1 mouse cellular context compared by ENCODE assay signal in the genomic region with DNA sequence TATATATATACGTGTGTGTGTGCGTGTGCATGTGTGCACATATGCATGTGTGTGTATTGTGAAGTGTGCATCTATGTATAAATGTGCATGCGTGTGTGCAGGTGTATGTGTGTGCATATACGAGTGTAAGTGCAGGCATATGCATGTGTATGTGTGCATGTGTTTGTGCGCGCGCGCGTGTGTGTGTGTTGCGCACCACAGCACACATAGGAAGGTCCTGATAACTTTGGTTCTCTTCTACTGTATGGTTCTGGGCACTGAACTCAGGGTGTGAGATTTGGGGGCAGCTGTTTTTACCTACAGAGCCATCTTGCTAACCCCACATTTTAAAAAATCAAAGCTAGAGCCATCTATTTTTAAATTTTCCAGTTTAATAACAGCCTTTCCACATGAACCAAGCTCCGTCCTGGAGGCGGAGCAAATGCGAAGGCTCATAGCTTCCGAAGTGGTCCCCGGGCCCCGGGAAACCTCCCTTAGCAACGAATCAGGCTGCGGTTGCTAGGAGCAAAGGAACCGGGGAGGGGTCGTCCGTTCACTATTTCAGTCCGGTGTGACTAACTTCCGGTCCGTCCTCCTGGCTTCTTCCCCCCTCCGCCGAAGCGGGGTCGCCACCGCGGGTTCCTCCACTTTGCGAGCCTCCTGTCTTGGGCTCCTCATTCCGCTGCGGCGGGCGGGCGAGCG.
TF ChIP-seq lines count a peak whose summit lies in the region.

No protein-coding gene starts in this region.

TF ChIP-seq in CH12.LX, 34 proteins besides CTCF, POLR2A, EP300 and RAD21 (continued from another document):
- no peak for TF ChIP-seq ETS1 (conservative IDR thresholded peaks at IDR 0.05; ENCODE audit: low read depth, low read length)
- no peak for TF ChIP-seq SMC3 (IDR thresholded peaks at IDR 0.05; ENCODE audit: low read depth, low read length)
- TF ChIP-seq MAFK (IDR thresholded peaks at IDR 0.05; ENCODE audit: insufficient replicate concordance, low read length), result no peak
- no peak for TF ChIP-seq CHD2 (IDR thresholded peaks at IDR 0.05; ENCODE audit: low read length)
- peak; percentile 94 for TF ChIP-seq HCFC1 (IDR thresholded peaks at IDR 0.05; ENCODE audit: low read depth, low read length)
- TF ChIP-seq E2F4 (IDR thresholded peaks at IDR 0.05; ENCODE audit: insufficient replicate concordance, low read depth, low read length), result no peak
- no peak for TF ChIP-seq ZKSCAN1 (IDR thresholded peaks at IDR 0.05; ENCODE audit: borderline replicate concordance, low read depth, low read length)
- no peak; the same call in 1 of the 2 replicates for TF ChIP-seq USF2 (conservative IDR thresholded peaks at IDR 0.05; ENCODE audit: low read depth, low read length)
- peak; percentile 49; the same call in 1 of the 2 replicates for TF ChIP-seq IRF4 (IDR thresholded peaks at IDR 0.05; ENCODE audit: low read depth, low read length)
- no peak for TF ChIP-seq ZMIZ1 (IDR thresholded peaks at IDR 0.05; ENCODE audit: low read depth, low read length)
- TF ChIP-seq CHD1 (IDR thresholded peaks at IDR 0.05; ENCODE audit: low read depth, low read length), result no peak
- peak; percentile 80 for TF ChIP-seq MXI1 (IDR thresholded peaks at IDR 0.05; ENCODE audit: low read depth, low read length)
- peak; percentile 87; the same call in 1 of the 2 replicates for TF ChIP-seq MAZ (IDR thresholded peaks at IDR 0.05; ENCODE audit: low read depth, low read length)
- peak; percentile 36; the same call in 1 of the 2 replicates for TF ChIP-seq MEF2A (IDR thresholded peaks at IDR 0.05; ENCODE audit: borderline replicate concordance, low read depth, low read length)
- no peak for TF ChIP-seq POLR2AphosphoS2 (IDR thresholded peaks at IDR 0.05; ENCODE audit: low read depth, low read length)
- TF ChIP-seq PAX5 (IDR thresholded peaks at IDR 0.05; ENCODE audit: low read length), result no peak
- TF ChIP-seq KAT2A (IDR thresholded peaks at IDR 0.05; ENCODE audit: insufficient replicate concordance, low read length), result peak; percentile 65; the same call in 1 of the 2 replicates
- TF ChIP-seq JUN (IDR thresholded peaks at IDR 0.05; ENCODE audit: insufficient read depth, low read depth, low read length), result no peak
- no peak; the same call in 1 of the 2 replicates for TF ChIP-seq NRF1 (IDR thresholded peaks at IDR 0.05; ENCODE audit: low read depth, low read length)
